Mouse (Mus musculus) megakaryocyte, embryonic 14.5 days (primary cell): Measurements from ENCODE around the gene Glod5.
"Not testable (repeated sequence)": the region's sequence is repeated elsewhere in the genome, so short reads cannot be mapped to it uniquely, and the experiment has no call there.

ENCODE experiments used
- FLI1 ChIP-seq: IDR thresholded peaks from 2 replicates; pipeline ENCODE4 v1.6.1; 2012; ENCODE audit warnings: low read length, inconsistent platforms, mixed read lengths
- GATA1 ChIP-seq: IDR thresholded peaks from 3 replicates; pipeline ENCODE4 v1.6.1; 2012; ENCODE audit warnings: mixed read lengths, low read length, inconsistent platforms, borderline replicate concordance

- TF ChIP-seq GATA1, FLI1: not testable (repeated sequence)
Measured at GRCm38 (mm10) chrX:8015675-8016074, 2.6 kb downstream of the Glod5 start.
